Mouse (Mus musculus) midbrain, embryonic 10.5 days (tissue): ENCODE results near the gene Lypd3. TPM values are rescaled to one million over a fixed set of nuclear protein-coding genes. Genes with fewer than 3 reads are reported as not detected.
A peak's percentile ranks its signal among the peaks of the same experiment; 100 is the strongest.

Source experiments
- DNase-seq: peaks from one replicate; pipeline ENCODE4 v3.0.0-alpha.2; 2017; ENCODE audit warnings: low spot score
- H3K27ac ChIP-seq: fragments of 300-500 bp; sonication (generic); replicated peaks from 2 replicates; pipeline ENCODE4 v1.5.1; 2016; ENCODE audit warnings: mild to moderate bottlenecking
- H3K27me3 ChIP-seq: fragments of 300-500 bp; sonication (generic); 2 replicates; pipeline ENCODE4 v1.6.1; 2016; ENCODE audit warnings: low read depth, mild to moderate bottlenecking; ENCODE audit not compliant: poor library complexity, severe bottlenecking
- H3K36me3 ChIP-seq: fragments of 300-500 bp; sonication (generic); 2 replicates; pipeline ENCODE4 v1.6.1; 2016; ENCODE audit warnings: mild to moderate bottlenecking, moderate library complexity
- H3K4me1 ChIP-seq: fragments of 300-500 bp; sonication (generic); 2 replicates; pipeline ENCODE4 v1.6.1; 2016
- H3K4me3 ChIP-seq: fragments of 300-500 bp; sonication (generic); 2 replicates; pipeline ENCODE4 v1.5.1; 2016; ENCODE audit warnings: mild to moderate bottlenecking, moderate library complexity
- H3K9me3 ChIP-seq: fragments of 300-500 bp; sonication (generic); replicated peaks from 2 replicates; pipeline ENCODE4 v1.6.1; 2016; ENCODE audit warnings: mild to moderate bottlenecking
- WGBS: fragments of 180-500 bp; shearing (Covaris S2); methylation state at CpG from one replicate; pipeline ENCODE4 v1.1.7; 2016; 5-methylcytosine and 5-hydroxymethylcytosine counted together
- polyA plus RNA-seq: library from polyadenylated mRNA; unstranded; fragments of >200 nt; fragmentation: Nextera tagmentation; extraction: Ambion mirVana; gene quantifications from 2 replicates; pipeline ENCODE4 v1.2.1, GENCODE M21; 2016

Gene Lypd3
- polyA plus RNA-seq, result 0.32 and 0.36 TPM in 2 replicates

- Histone ChIP-seq H3K36me3 (no peaks in the 10 kb centered on the region), H3K4me3 (peak within 1 kb of the TSS; percentile 52), H3K27me3 (peaks cover 71% of the 10 kb centered on the region), H3K4me1 (peaks cover 28% of the 10 kb centered on the region), H3K27ac (no peak within 1 kb of the TSS), H3K9me3 (no peaks in the 10 kb centered on the region)
- no peak for DNase-seq
- 15% methylated on average over 15 of the region's 15 CpGs for WGBS
Measured at GRCm38 (mm10) chr7:24636264-24636663, at the start of gene Lypd3. TSS of gene Lypd3 (plus strand) at chr7:24636550.

- DNase-seq, result no peak
- WGBS, result 8% methylated on average over 8 of the region's 8 CpGs
- Histone ChIP-seq H3K9me3 (peaks cover 11% of the 10 kb centered on the region), H3K27me3 (peaks cover 45% of the 10 kb centered on the region), H3K4me3 (peak overlapping the region; percentile 59), H3K4me1 (peaks cover 20% of the 10 kb centered on the region), H3K27ac (peak overlapping the region; percentile 77; the same call in 1 of the 2 replicates), H3K36me3 (no peaks in the 10 kb centered on the region)
Measured at GRCm38 (mm10) chr7:24586828-24587227, 49.5 kb upstream of the Lypd3 start.

GRCm38 (mm10) chr7:24587330-24588105 lies 48.8 kb upstream of the Lypd3 start, which contains the start of the genes Ethe1 and Zfp575:
TSS of gene Ethe1 (plus strand) at chr7:24587543.
TSS of gene Zfp575 (minus strand) at chr7:24587641.
- peak; percentile 81 for DNase-seq
- Histone ChIP-seq H3K27me3 (peaks cover 45% of the 10 kb centered on the region), H3K9me3 (peaks cover 11% of the 10 kb centered on the region), H3K4me3 (peak within 1 kb of the TSS; percentile 59), H3K27ac (peak within 1 kb of the TSS; percentile 77), H3K4me1 (peaks cover 20% of the 10 kb centered on the region), H3K36me3 (no peaks in the 10 kb centered on the region)
- WGBS, result 9% methylated on average over 30 of the region's 30 CpGs

GRCm38 (mm10) chr7:24588336-24588735 lies 48.0 kb upstream of the Lypd3 start:
- no peak for DNase-seq
- peaks cover 11% of the 10 kb centered on the region for H3K9me3 ChIP-seq
- H3K27me3 ChIP-seq, result peaks cover 45% of the 10 kb centered on the region
- H3K4me3 ChIP-seq, result no peak overlapping the region
- no peaks in the 10 kb centered on the region for H3K36me3 ChIP-seq
- H3K4me1 ChIP-seq, result peaks cover 21% of the 10 kb centered on the region
- no peak overlapping the region for H3K27ac ChIP-seq
- WGBS, result 91% methylated on average over 13 of the region's 13 CpGs

- Histone ChIP-seq H3K4me1 (peaks cover 32% of the 10 kb centered on the region), H3K27me3 (peaks cover 46% of the 10 kb centered on the region), H3K4me3 (no peak overlapping the region), H3K27ac (no peak overlapping the region), H3K9me3 (no peaks in the 10 kb centered on the region), H3K36me3 (no peaks in the 10 kb centered on the region)
- DNase-seq, result no peak
- 80% methylated on average over 5 of the region's 5 CpGs for WGBS
Measured at GRCm38 (mm10) chr7:24591735-24592134, 44.6 kb upstream of the Lypd3 start.

- 71% methylated on average over 4 of the region's 4 CpGs for WGBS
- Histone ChIP-seq H3K36me3 (no peaks in the 10 kb centered on the region), H3K27ac (no peak overlapping the region), H3K4me3 (no peak overlapping the region), H3K9me3 (no peaks in the 10 kb centered on the region), H3K27me3 (peaks cover 42% of the 10 kb centered on the region), H3K4me1 (peaks cover 27% of the 10 kb centered on the region)
- DNase-seq, result no peak
Measured at GRCm38 (mm10) chr7:24592163-24592562, 44.2 kb upstream of the Lypd3 start.

- 87% methylated on average over 6 of the region's 6 CpGs for WGBS
- H3K4me3 ChIP-seq, result no peak overlapping the region
- no peak for DNase-seq
Measured at GRCm38 (mm10) chr7:24592781-24593180, 43.6 kb upstream of the Lypd3 start.

GRCm38 (mm10) chr7:24593621-24594308 lies 42.6 kb upstream of the Lypd3 start:
- peak; percentile 81 for DNase-seq
- no peaks in the 10 kb centered on the region for H3K36me3 ChIP-seq
- WGBS, result 3% methylated on average over 39 of the region's 39 CpGs
- peak overlapping the region; percentile 77 for H3K4me3 ChIP-seq
- H3K27ac ChIP-seq, result peak overlapping the region; percentile 82
- H3K4me1 ChIP-seq, result peaks cover 20% of the 10 kb centered on the region
- H3K9me3 ChIP-seq, result no peaks in the 10 kb centered on the region
- H3K27me3 ChIP-seq, result peaks cover 29% of the 10 kb centered on the region

More at GRCm38 (mm10) chr7:24592781-24593180, 43.6 kb upstream of the Lypd3 start:
- Histone ChIP-seq H3K9me3 (no peaks in the 10 kb centered on the region), H3K36me3 (no peaks in the 10 kb centered on the region), H3K27me3 (peaks cover 36% of the 10 kb centered on the region), H3K4me1 (peaks cover 21% of the 10 kb centered on the region), H3K27ac (no peak overlapping the region)

- H3K4me1 ChIP-seq, result peaks cover 20% of the 10 kb centered on the region
- peak overlapping the region; percentile 77 for H3K4me3 ChIP-seq
- H3K27ac ChIP-seq, result peak overlapping the region; percentile 82; the same call in 1 of the 2 replicates
- no peaks in the 10 kb centered on the region for H3K36me3 ChIP-seq
- H3K27me3 ChIP-seq, result peaks cover 29% of the 10 kb centered on the region
- DNase-seq, result peak; percentile 40
- under 1% methylated on average over 13 of the region's 13 CpGs for WGBS
- no peaks in the 10 kb centered on the region for H3K9me3 ChIP-seq
Measured at GRCm38 (mm10) chr7:24594309-24594803, 42.0 kb upstream of the Lypd3 start.

- no peak for DNase-seq
- Histone ChIP-seq H3K27me3 (peaks cover 29% of the 10 kb centered on the region), H3K4me3 (no peak overlapping the region), H3K27ac (no peak overlapping the region), H3K36me3 (no peaks in the 10 kb centered on the region), H3K4me1 (peaks cover 20% of the 10 kb centered on the region), H3K9me3 (no peaks in the 10 kb centered on the region)
- WGBS, result 72% methylated on average over 2 of the region's 2 CpGs
Measured at GRCm38 (mm10) chr7:24595464-24595863, 40.9 kb upstream of the Lypd3 start.

- Histone ChIP-seq H3K9me3 (no peaks in the 10 kb centered on the region), H3K4me3 (no peak overlapping the region), H3K27ac (no peak overlapping the region), H3K27me3 (peaks cover 29% of the 10 kb centered on the region), H3K4me1 (peaks cover 25% of the 10 kb centered on the region), H3K36me3 (no peaks in the 10 kb centered on the region)
- DNase-seq, result no peak
- WGBS, result 76% methylated on average over 4 of the region's 4 CpGs
Measured at GRCm38 (mm10) chr7:24598121-24598520, 38.2 kb upstream of the Lypd3 start.

- peaks cover 22% of the 10 kb centered on the region for H3K27me3 ChIP-seq
- no peak for DNase-seq
- WGBS, result 69% methylated on average over 15 of the region's 15 CpGs
Measured at GRCm38 (mm10) chr7:24599211-24600067, 36.9 kb upstream of the Lypd3 start.

More at GRCm38 (mm10) chr7:24599211-24600067, 36.9 kb upstream of the Lypd3 start:
- Histone ChIP-seq H3K27ac (no peak overlapping the region), H3K9me3 (no peaks in the 10 kb centered on the region), H3K4me3 (no peak overlapping the region), H3K36me3 (no peaks in the 10 kb centered on the region), H3K4me1 (peaks cover 12% of the 10 kb centered on the region)
